Mouse (Mus musculus): ENCODE data around the gene C1qtnf12. TPM values are rescaled to one million over a fixed set of nuclear protein-coding genes. Genes with fewer than 3 reads are reported as not detected.

The C1qtnf12 gene
- polyA plus RNA-seq (2015; fragmentation: Illumina TruSeq; extraction: RNeasy Lipid Tissue Mini Kit (QIAGEN cat#74804); ENCODE audit: insufficient read depth, low read depth, low replicate concordance), result 15.8 TPM

GRCm38 (mm10) chr4:155962167-155962971 lies at the start of gene C1qtnf12:
C1qtnf12 (plus strand) TSS chr4:155962318.

GRCm38 (mm10) chr4:155943534-155944249 lies 18.4 kb upstream of the C1qtnf12 start, which contains the start of gene Ube2j2:
Ube2j2 (plus strand) TSS chr4:155943831.

GRCm38 (mm10) chr4:155992241-155992905 lies 30.3 kb downstream of the C1qtnf12 start, which contains the start of the genes B3galt6 and Sdf4:
B3galt6 (minus strand) TSS chr4:155992649.
Sdf4 (plus strand) TSS chr4:155992872.

GRCm38 (mm10) chr4:156013637-156014036 lies 51.5 kb downstream of the C1qtnf12 start, which contains the start of gene Tnfrsf4:
Tnfrsf4 (plus strand) TSS chr4:156013843.

Other genes starting within 250 kb of the C1qtnf12 start
- 0.18 TPM for gene Tmem240, start 227.5 kb upstream of the C1qtnf12 start, polyA plus RNA-seq (2015; fragmentation: Illumina TruSeq; extraction: RNeasy Lipid Tissue Mini Kit (QIAGEN cat#74804); ENCODE audit: insufficient read depth, low read depth, low replicate concordance)
- 21.6 TPM for gene Atad3a, start 201.2 kb upstream of the C1qtnf12 start, polyA plus RNA-seq (2015; fragmentation: Illumina TruSeq; extraction: RNeasy Lipid Tissue Mini Kit (QIAGEN cat#74804); ENCODE audit: insufficient read depth, low read depth, low replicate concordance)
- gene Vwa1, start 187.6 kb upstream of the C1qtnf12 start, polyA plus RNA-seq (2015; fragmentation: Illumina TruSeq; extraction: RNeasy Lipid Tissue Mini Kit (QIAGEN cat#74804); ENCODE audit: insufficient read depth, low read depth, low replicate concordance), result 6.9 TPM
- gene Tmem88b, start 176.4 kb upstream of the C1qtnf12 start, polyA plus RNA-seq (2015; fragmentation: Illumina TruSeq; extraction: RNeasy Lipid Tissue Mini Kit (QIAGEN cat#74804); ENCODE audit: insufficient read depth, low read depth, low replicate concordance), result 0.22 TPM
- gene Ankrd65, start 171.9 kb upstream of the C1qtnf12 start, polyA plus RNA-seq (2015; fragmentation: Illumina TruSeq; extraction: RNeasy Lipid Tissue Mini Kit (QIAGEN cat#74804); ENCODE audit: insufficient read depth, low read depth, low replicate concordance), result not detected
- gene Mrpl20, start 159.4 kb upstream of the C1qtnf12 start, polyA plus RNA-seq (2015; fragmentation: Illumina TruSeq; extraction: RNeasy Lipid Tissue Mini Kit (QIAGEN cat#74804); ENCODE audit: insufficient read depth, low read depth, low replicate concordance), result 43.6 TPM
- 114 TPM for gene Ccnl2, start 149.8 kb upstream of the C1qtnf12 start, polyA plus RNA-seq (2015; fragmentation: Illumina TruSeq; extraction: RNeasy Lipid Tissue Mini Kit (QIAGEN cat#74804); ENCODE audit: insufficient read depth, low read depth, low replicate concordance)
- 38.2 TPM for gene Aurkaip1, start 131.0 kb upstream of the C1qtnf12 start, polyA plus RNA-seq (2015; fragmentation: Illumina TruSeq; extraction: RNeasy Lipid Tissue Mini Kit (QIAGEN cat#74804); ENCODE audit: insufficient read depth, low read depth, low replicate concordance)
- gene Mxra8, start 122.6 kb upstream of the C1qtnf12 start, polyA plus RNA-seq (2015; fragmentation: Illumina TruSeq; extraction: RNeasy Lipid Tissue Mini Kit (QIAGEN cat#74804); ENCODE audit: insufficient read depth, low read depth, low replicate concordance), result 34.6 TPM
- 37.5 TPM for gene Dvl1, start 114.9 kb upstream of the C1qtnf12 start, polyA plus RNA-seq (2015; fragmentation: Illumina TruSeq; extraction: RNeasy Lipid Tissue Mini Kit (QIAGEN cat#74804); ENCODE audit: insufficient read depth, low read depth, low replicate concordance)
- not detected for gene Tas1r3, start 99.0 kb upstream of the C1qtnf12 start, polyA plus RNA-seq (2015; fragmentation: Illumina TruSeq; extraction: RNeasy Lipid Tissue Mini Kit (QIAGEN cat#74804); ENCODE audit: insufficient read depth, low read depth, low replicate concordance)
- gene Cptp, start 92.9 kb upstream of the C1qtnf12 start, polyA plus RNA-seq (2015; fragmentation: Illumina TruSeq; extraction: RNeasy Lipid Tissue Mini Kit (QIAGEN cat#74804); ENCODE audit: insufficient read depth, low read depth, low replicate concordance), result 2.7 TPM
- 4.5 TPM for gene Ints11, start 92.8 kb upstream of the C1qtnf12 start, polyA plus RNA-seq (2015; fragmentation: Illumina TruSeq; extraction: RNeasy Lipid Tissue Mini Kit (QIAGEN cat#74804); ENCODE audit: insufficient read depth, low read depth, low replicate concordance)
- gene Pusl1, start 70.5 kb upstream of the C1qtnf12 start, polyA plus RNA-seq (2015; fragmentation: Illumina TruSeq; extraction: RNeasy Lipid Tissue Mini Kit (QIAGEN cat#74804); ENCODE audit: insufficient read depth, low read depth, low replicate concordance), result 6.6 TPM
- gene Acap3, start 70.5 kb upstream of the C1qtnf12 start, polyA plus RNA-seq (2015; fragmentation: Illumina TruSeq; extraction: RNeasy Lipid Tissue Mini Kit (QIAGEN cat#74804); ENCODE audit: insufficient read depth, low read depth, low replicate concordance), result 3.7 TPM
- 15.4 TPM for gene Ube2j2, start 18.5 kb upstream of the C1qtnf12 start, polyA plus RNA-seq (2015; fragmentation: Illumina TruSeq; extraction: RNeasy Lipid Tissue Mini Kit (QIAGEN cat#74804); ENCODE audit: insufficient read depth, low read depth, low replicate concordance)
- 1.6 TPM for gene B3galt6, start 30.3 kb downstream of the C1qtnf12 start, polyA plus RNA-seq (2015; fragmentation: Illumina TruSeq; extraction: RNeasy Lipid Tissue Mini Kit (QIAGEN cat#74804); ENCODE audit: insufficient read depth, low read depth, low replicate concordance)
- 42.9 TPM for gene Sdf4, start 30.6 kb downstream of the C1qtnf12 start, polyA plus RNA-seq (2015; fragmentation: Illumina TruSeq; extraction: RNeasy Lipid Tissue Mini Kit (QIAGEN cat#74804); ENCODE audit: insufficient read depth, low read depth, low replicate concordance)
- gene Tnfrsf4, start 51.5 kb downstream of the C1qtnf12 start, polyA plus RNA-seq (2015; fragmentation: Illumina TruSeq; extraction: RNeasy Lipid Tissue Mini Kit (QIAGEN cat#74804); ENCODE audit: insufficient read depth, low read depth, low replicate concordance), result not detected
- gene Tnfrsf18, start 63.8 kb downstream of the C1qtnf12 start, polyA plus RNA-seq (2015; fragmentation: Illumina TruSeq; extraction: RNeasy Lipid Tissue Mini Kit (QIAGEN cat#74804); ENCODE audit: insufficient read depth, low read depth, low replicate concordance), result not detected
- 5.0 TPM for gene Ttll10, start 97.1 kb downstream of the C1qtnf12 start, polyA plus RNA-seq (2015; fragmentation: Illumina TruSeq; extraction: RNeasy Lipid Tissue Mini Kit (QIAGEN cat#74804); ENCODE audit: insufficient read depth, low read depth, low replicate concordance)
- gene 9430015G10Rik, start 147.7 kb downstream of the C1qtnf12 start, polyA plus RNA-seq (2015; fragmentation: Illumina TruSeq; extraction: RNeasy Lipid Tissue Mini Kit (QIAGEN cat#74804); ENCODE audit: insufficient read depth, low read depth, low replicate concordance), result 3.1 TPM
- gene Rnf223, start 168.2 kb downstream of the C1qtnf12 start, polyA plus RNA-seq (2015; fragmentation: Illumina TruSeq; extraction: RNeasy Lipid Tissue Mini Kit (QIAGEN cat#74804); ENCODE audit: insufficient read depth, low read depth, low replicate concordance), result not detected
- 39.4 TPM for gene Agrn, start 235.2 kb downstream of the C1qtnf12 start, polyA plus RNA-seq (2015; fragmentation: Illumina TruSeq; extraction: RNeasy Lipid Tissue Mini Kit (QIAGEN cat#74804); ENCODE audit: insufficient read depth, low read depth, low replicate concordance)
- 5.8 TPM for gene Isg15, start 238.5 kb downstream of the C1qtnf12 start, polyA plus RNA-seq (2015; fragmentation: Illumina TruSeq; extraction: RNeasy Lipid Tissue Mini Kit (QIAGEN cat#74804); ENCODE audit: insufficient read depth, low read depth, low replicate concordance)
- gene AW011738, start 241.0 kb downstream of the C1qtnf12 start, polyA plus RNA-seq (2015; fragmentation: Illumina TruSeq; extraction: RNeasy Lipid Tissue Mini Kit (QIAGEN cat#74804); ENCODE audit: insufficient read depth, low read depth, low replicate concordance), result 0.74 TPM

Measured in pancreas, adult 10 weeks (tissue).